Mouse (Mus musculus): ENCODE data around the gene Ramp3.

The Ramp3 gene

GRCm38 (mm10) chr11:6670826-6671225 is 12.5 kb downstream of the Ramp3 start:
- no peak for DNase-seq (ENCODE audit: low spot score)

- no peak for DNase-seq (ENCODE audit: low spot score)
Measured at GRCm38 (mm10) chr11:6674701-6675100, 16.4 kb downstream of the Ramp3 start.

- no peak for DNase-seq (ENCODE audit: low spot score)
Measured at GRCm38 (mm10) chr11:6675402-6675801, 17.1 kb downstream of the Ramp3 start.

DNA sequence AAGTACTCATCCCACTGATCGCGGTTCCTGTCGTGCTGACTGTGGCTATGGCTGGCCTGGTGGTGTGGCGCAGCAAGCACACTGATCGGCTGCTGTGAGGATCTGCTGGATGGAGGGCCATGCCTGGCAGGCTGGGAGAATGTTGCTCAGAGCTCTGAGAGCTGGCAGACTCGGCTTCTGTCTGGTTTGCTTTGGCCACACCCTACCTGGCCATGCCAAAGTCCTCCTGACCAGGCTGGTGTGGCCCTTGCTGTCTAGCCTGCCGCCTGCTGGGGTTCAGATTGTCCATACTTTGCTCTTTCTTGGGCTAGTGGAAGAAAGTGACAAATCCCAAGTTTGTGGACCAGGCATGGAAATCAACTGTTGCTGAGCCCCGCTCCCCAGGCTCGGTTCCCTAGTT is 18.3 kb downstream of the Ramp3 start:
- no peak for DNase-seq (ENCODE audit: low spot score)

- no peak for DNase-seq (ENCODE audit: low spot score)
Measured at GRCm38 (mm10) chr11:6677530-6677929, 19.2 kb downstream of the Ramp3 start.

DNA sequence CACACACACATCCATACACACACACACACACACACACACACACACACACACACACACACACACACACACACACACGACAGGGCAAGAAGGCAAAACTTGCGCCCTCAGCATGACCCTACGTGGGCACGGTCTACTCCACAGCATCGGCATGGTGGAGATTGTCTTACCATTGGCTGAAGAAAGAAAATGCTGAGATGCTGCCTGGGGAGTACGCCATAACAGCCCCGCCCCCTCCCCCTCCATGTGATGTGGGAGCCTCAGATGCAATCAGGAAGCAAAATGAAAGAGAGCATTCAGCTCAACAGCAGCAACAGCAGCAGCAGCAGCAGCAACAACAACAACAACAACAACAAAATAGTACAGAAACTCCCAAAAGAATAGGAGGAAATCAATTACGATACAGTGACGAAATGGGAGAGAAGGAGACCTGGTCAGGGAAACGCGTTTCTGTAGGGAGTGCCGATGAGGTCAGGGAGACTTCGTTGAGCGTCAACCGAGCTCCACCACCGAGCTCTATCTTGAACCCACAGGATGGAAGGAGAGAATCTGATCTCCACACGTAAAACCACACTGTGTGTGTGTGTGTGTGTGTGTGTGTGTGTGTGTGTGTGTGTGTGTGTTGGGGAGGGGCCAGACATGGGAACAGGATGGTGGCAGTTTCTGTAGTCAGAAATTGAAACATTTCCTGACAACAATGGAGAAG is 21.5 kb downstream of the Ramp3 start:
- DNase-seq (ENCODE audit: low spot score), result no peak

- no peak for DNase-seq (ENCODE audit: low spot score)
Measured at GRCm38 (mm10) chr11:6680397-6680818, 22.1 kb downstream of the Ramp3 start.

DNA sequence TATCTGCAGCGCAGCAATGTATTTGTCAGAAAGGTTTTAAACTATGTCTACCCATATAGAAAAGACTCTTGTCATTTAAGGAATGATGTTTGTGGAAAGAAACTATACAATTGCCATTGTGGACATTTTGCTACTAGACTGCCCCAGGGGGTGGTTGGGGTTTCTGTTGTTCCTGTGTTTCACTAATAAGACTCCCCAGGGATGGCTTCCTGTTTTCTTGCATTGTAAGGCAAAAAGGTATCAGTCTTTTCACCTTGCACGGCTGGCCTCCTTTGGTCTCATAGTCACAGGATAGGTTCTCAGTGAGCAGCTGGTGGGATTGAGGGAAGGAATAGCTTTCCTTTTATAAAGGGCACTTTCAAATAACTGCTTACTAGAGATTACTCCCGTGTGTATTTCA is 26.4 kb downstream of the Ramp3 start:
- no peak for DNase-seq (ENCODE audit: low spot score)

DNA sequence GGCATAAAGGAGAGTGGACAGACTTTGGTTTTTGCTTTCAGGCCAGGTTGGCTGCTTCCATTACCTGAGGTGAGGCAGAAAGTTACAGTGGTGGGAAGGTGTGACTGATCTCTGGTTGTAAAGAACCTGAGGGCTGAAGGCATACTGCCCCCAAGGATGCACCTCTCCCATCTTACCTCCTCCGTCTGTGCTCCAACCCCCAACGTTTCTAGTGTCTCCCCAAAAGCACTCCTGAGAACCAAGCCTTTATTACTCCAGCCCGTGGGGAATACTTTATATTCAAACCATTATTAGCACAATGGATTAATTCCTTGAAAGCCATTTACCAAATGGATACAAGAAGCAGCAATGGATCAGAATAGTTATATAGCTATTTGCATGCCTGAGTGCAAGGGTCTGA is 30.6 kb downstream of the Ramp3 start:
- DNase-seq (ENCODE audit: low spot score), result no peak

- no peak for DNase-seq (ENCODE audit: low spot score)
Measured at GRCm38 (mm10) chr11:6692341-6692740, 34.0 kb downstream of the Ramp3 start.

GRCm38 (mm10) chr11:6694114-6694513 is 35.8 kb downstream of the Ramp3 start:
- DNase-seq (ENCODE audit: low spot score), result no peak

DNA sequence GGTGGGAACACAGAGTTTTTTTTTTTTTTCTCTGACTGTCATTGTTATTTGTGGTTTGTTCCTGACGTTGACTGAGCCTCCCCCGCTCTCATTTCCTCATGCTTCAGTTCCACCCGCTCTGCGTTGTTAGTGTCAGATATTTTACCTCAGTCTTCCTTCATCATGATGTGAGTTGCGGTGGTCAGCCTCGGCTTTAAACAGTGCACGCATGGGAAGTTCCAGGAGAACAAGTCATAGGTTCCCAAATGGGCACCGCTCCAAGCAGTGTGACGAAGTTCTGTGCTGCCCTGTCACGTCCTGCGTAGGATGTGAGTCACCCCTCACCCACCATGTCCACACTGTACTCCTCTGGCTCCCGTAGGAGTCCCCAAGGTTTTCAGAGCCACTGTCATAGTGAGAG is 36.9 kb downstream of the Ramp3 start:
- no peak for DNase-seq (ENCODE audit: low spot score)

- no peak for DNase-seq (ENCODE audit: low spot score)
Measured at GRCm38 (mm10) chr11:6696551-6696950, 38.2 kb downstream of the Ramp3 start.

DNA sequence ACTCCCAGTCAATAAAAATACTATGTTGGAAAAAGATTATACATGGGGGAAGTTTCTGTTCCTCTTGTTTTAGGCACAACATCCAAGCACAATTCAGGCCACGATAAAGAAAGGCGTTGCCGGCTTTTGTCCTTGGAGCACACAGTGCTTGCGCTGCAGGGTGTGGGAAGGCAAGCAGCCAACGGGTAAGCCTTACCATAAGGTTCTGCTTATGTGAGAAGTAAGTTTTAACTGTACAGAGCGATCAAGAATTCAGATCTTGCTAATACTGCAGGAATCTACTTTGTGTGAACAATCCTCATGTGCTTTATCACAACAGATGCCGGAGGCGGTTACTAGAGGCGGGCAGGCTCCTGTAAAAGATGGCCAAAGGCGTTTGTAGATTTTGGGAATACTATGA is 39.4 kb downstream of the Ramp3 start:
- DNase-seq (ENCODE audit: low spot score), result no peak

DNA sequence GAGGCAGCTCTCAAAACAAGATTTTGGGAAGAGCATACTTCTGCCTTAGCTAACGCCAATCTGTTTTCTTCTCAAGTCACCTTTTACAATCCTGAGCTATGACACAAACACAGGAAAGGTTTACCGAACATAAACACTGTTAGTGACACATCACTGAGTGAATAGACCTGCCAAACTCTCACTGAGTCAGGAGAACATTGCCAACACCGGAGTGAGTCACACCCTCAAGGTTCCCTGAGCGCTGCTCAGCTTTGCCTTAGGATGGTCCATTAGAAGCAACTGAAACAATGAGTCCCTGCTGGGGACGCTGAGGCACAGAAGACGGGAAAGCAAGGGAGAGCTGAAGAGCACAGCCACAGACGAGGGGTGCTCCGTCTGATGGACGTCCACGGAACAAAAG is 40.0 kb downstream of the Ramp3 start:
- DNase-seq (ENCODE audit: low spot score), result no peak

GRCm38 (mm10) chr11:6702258-6702657 is 43.9 kb downstream of the Ramp3 start:
- DNase-seq (ENCODE audit: low spot score), result no peak

DNA sequence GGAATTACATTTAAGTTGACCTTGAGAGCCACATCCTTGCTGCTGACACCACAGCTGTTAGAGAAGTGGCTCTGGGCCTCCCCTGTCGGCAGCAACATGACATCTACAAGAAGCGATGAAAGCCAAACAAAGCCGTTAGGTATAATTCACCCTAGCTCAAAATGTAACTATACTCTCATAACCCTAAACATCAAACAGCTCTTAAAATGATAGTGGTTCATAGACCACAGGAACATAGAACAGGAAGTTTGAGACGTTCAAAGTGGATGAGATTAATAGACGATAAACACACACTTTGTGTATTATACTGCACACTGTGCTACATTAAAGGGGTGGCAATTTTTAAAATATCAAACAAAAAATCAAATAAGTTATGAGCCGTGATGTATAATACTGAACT is 46.5 kb downstream of the Ramp3 start:
- DNase-seq (ENCODE audit: low spot score), result no peak

GRCm38 (mm10) chr11:6705516-6705915 is 47.2 kb downstream of the Ramp3 start:
- DNase-seq (ENCODE audit: low spot score), result no peak

DNA sequence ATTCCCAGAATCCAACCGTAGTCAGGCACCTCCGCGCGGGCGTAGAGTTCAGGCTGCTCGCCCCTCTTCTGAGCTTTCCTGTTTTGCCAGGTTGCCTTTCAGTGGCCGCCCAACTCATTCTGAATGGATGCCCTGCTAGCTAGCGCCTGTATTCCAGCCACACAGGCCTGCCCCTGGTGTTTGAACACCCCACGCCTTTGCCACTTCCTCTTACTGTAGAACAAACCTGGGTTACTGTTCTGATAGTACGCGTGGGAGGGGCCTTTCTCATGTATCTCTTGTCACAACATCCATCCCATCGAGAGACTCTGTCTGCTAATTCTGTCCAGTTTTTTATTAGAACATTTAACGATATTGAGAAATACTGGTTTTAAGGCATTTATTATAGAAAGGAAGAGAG is 48.5 kb downstream of the Ramp3 start:
- no peak for DNase-seq (ENCODE audit: low spot score)

DNA sequence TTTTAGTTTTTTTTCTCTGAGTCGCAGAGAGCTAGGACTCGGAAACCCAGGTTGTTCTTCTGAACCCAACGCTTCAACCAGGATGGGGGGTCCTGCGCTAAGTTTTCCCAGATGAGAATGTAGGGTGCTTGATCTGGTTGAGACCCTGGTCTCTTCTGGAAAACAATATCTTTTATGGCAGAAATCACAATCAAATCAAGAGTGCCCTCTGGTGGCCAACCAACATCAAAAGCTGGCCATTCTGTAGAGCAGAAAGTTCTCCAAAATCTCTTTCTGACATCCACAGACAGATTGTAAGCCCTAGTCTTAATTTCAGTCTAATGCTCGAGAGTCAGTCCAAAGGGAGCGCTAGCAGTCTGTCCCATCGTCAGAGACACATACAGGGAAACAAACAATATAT is 50.1 kb downstream of the Ramp3 start:
- no peak for DNase-seq (ENCODE audit: low spot score)

- DNase-seq (ENCODE audit: low spot score), result no peak
Measured at GRCm38 (mm10) chr11:6710409-6710808, 52.1 kb downstream of the Ramp3 start.

- no peak for DNase-seq (ENCODE audit: low spot score)
Measured at GRCm38 (mm10) chr11:6720746-6721145, 62.4 kb downstream of the Ramp3 start.

GRCm38 (mm10) chr11:6726921-6727320 is 68.6 kb downstream of the Ramp3 start:
- no peak for DNase-seq (ENCODE audit: low spot score)
